Mouse (Mus musculus): Measurements from ENCODE around the gene Plekho2. TPM values are rescaled to one million over a fixed set of nuclear protein-coding genes. Genes with fewer than 3 reads are reported as not detected.

Gene Plekho2
- polyA plus RNA-seq, 1 experiment: 67.0 TPM

DNA sequence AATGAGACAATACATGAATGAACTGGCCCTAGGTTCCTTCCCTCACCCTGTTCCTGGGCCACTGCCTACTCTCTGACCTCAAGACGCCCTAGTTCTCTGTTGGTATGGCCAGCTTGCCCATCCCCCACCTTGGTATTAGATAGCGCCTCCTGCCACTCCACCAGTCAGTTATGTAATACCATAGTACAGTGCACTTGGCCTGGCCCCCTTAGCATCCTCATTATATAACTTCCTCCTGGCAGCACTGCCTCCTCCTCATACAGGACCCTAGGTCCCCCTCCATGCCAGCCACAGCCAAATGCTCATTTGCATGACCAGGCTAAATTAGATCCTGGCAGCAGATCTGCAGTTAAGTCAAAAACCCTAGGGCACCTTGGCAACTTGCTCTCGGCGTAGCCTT is 18.8 kb downstream of the Plekho2 start:
- Histone ChIP-seq H3K4me1 (ENCODE audit: control insufficient read depth, insufficient read depth, low read length) (no peaks in the 10 kb centered on the region; the same call in none of the 2 replicates), H3K4me3 (ENCODE audit: control insufficient read depth, low read depth, low read length) (peak overlapping the region; percentile 64), H3K36me3 (ENCODE audit: control insufficient read depth, insufficient read depth, low read length) (no peaks in the 10 kb centered on the region), H3K27ac (ENCODE audit: control insufficient read depth, insufficient read depth, low read depth, low read length) (no peak overlapping the region), H3K27me3 (ENCODE audit: control insufficient read depth, insufficient read depth, low read length) (no peaks in the 10 kb centered on the region)
- TF ChIP-seq CTCF (IDR thresholded peaks at IDR 0.05; ENCODE audit: control insufficient read depth, insufficient read depth, insufficient replicate concordance, low read depth, low read length) (no peak), POLR2A (IDR thresholded peaks at IDR 0.05; ENCODE audit: control insufficient read depth, low read depth, low read length) (no peak)

DNA sequence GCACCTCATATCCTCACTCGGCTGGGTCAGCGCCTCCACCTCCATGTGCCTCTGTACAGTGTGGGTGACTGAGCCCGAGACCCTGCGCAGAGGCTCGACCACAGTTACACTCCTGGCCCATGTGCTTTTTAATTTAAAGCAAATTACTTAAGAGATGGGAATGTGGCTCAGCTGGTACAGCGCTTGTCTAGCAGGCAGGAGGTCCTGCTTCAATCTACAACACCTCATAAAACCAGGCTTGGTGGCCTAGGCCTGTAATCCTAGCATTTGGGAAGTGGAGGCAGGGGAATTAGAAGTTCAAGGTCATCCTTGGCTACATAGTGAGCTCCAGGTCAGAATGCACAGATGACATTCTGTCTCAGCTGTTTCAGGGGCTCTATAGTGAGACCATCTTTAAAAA is 21.0 kb downstream of the Plekho2 start:
- H3K27me3 ChIP-seq (ENCODE audit: control insufficient read depth, insufficient read depth, low read length): no peaks in the 10 kb centered on the region
- peaks cover 2% of the 10 kb centered on the region for H3K4me1 ChIP-seq (ENCODE audit: control insufficient read depth, insufficient read depth, low read length)
- H3K36me3 ChIP-seq (ENCODE audit: control insufficient read depth, insufficient read depth, low read length): no peaks in the 10 kb centered on the region
- no peak overlapping the region; the same call in 1 of the 2 replicates for H3K27ac ChIP-seq (ENCODE audit: control insufficient read depth, insufficient read depth, low read depth, low read length)
- no peak for TF ChIP-seq CTCF (IDR thresholded peaks at IDR 0.05; ENCODE audit: control insufficient read depth, insufficient read depth, insufficient replicate concordance, low read depth, low read length)
- H3K4me3 ChIP-seq (ENCODE audit: control insufficient read depth, low read depth, low read length): no peak overlapping the region

DNA sequence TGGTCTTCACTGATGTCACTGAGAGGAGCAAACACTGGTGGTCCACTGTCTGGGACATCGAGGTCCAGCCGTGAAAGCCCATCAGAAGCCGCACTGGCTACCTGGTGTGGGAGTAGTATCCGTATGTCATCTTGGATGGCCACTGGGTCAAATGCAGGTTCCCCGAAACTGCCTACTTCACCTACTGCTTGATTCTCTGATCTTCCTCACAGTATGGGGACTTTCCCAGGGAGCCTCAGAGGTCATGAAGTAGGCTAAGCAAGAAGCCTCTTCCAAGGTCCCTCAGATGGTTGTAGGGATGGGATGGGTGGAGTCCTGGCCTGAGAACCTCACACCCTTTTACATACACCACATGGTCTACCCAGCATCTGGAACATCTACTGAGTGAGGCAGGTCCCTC is 22.9 kb downstream of the Plekho2 start:
- H3K4me1 ChIP-seq (ENCODE audit: control insufficient read depth, insufficient read depth, low read length): peaks cover 2% of the 10 kb centered on the region
- no peak overlapping the region for H3K4me3 ChIP-seq (ENCODE audit: control insufficient read depth, low read depth, low read length)
- H3K27ac ChIP-seq (ENCODE audit: control insufficient read depth, insufficient read depth, low read depth, low read length): no peak overlapping the region; the same call in 1 of the 2 replicates
- H3K36me3 ChIP-seq (ENCODE audit: control insufficient read depth, insufficient read depth, low read length): no peaks in the 10 kb centered on the region
- H3K27me3 ChIP-seq (ENCODE audit: control insufficient read depth, insufficient read depth, low read length): no peaks in the 10 kb centered on the region
- TF ChIP-seq CTCF (IDR thresholded peaks at IDR 0.05; ENCODE audit: control insufficient read depth, insufficient read depth, insufficient replicate concordance, low read depth, low read length): no peak
- no peak for TF ChIP-seq POLR2A (IDR thresholded peaks at IDR 0.05; ENCODE audit: control insufficient read depth, low read depth, low read length)

DNA sequence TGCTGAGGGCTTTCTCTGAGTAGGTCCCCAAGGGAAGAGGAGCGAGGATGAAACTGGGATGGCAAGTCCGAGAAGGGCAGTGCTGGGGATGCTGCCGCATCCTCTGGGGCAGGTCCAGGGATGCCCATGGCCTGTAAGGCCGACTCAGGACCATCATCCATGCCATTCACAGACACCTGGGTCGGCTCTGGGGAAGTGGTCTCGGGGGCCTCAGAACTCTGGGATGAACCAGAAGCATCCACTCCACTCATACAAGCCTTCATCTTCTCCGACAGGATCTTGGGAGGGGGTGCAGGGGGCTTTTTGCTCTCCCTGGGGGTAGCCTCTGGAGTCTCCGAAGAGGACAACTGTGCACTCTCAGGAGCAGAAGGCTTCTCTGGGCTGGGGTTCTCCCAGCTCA is 23.5 kb downstream of the Plekho2 start:
- H3K27ac ChIP-seq (ENCODE audit: control insufficient read depth, insufficient read depth, low read depth, low read length): no peak overlapping the region
- no peak for TF ChIP-seq POLR2A (IDR thresholded peaks at IDR 0.05; ENCODE audit: control insufficient read depth, low read depth, low read length)
- no peak for TF ChIP-seq CTCF (IDR thresholded peaks at IDR 0.05; ENCODE audit: control insufficient read depth, insufficient read depth, insufficient replicate concordance, low read depth, low read length)
- H3K27me3 ChIP-seq (ENCODE audit: control insufficient read depth, insufficient read depth, low read length): no peaks in the 10 kb centered on the region
- no peak overlapping the region for H3K4me3 ChIP-seq (ENCODE audit: control insufficient read depth, low read depth, low read length)
- no peaks in the 10 kb centered on the region for H3K36me3 ChIP-seq (ENCODE audit: control insufficient read depth, insufficient read depth, low read length)
- H3K4me1 ChIP-seq (ENCODE audit: control insufficient read depth, insufficient read depth, low read length): peaks cover 2% of the 10 kb centered on the region

DNA sequence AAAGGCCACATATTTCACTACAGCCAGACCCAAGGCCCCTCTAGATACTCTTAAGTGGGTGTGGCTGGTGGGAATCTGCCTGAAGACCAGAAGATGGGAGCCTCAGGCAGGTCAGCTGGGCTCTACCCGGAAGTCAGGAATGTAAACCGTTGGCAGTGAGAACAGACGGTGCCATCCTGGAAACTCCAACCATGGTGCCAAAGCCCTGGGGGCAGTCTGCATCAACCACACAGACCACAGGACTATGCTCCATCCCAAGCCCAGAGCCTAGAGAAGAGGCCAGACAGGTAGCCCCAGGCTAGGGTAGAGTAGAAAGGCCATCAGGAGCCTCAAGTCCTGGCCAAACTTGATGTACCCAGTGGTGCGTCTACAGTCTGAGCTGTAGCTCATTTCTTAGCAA is 24.2 kb downstream of the Plekho2 start:
- no peak overlapping the region for H3K27ac ChIP-seq (ENCODE audit: control insufficient read depth, insufficient read depth, low read depth, low read length)
- TF ChIP-seq POLR2A (IDR thresholded peaks at IDR 0.05; ENCODE audit: control insufficient read depth, low read depth, low read length): no peak
- no peak for TF ChIP-seq CTCF (IDR thresholded peaks at IDR 0.05; ENCODE audit: control insufficient read depth, insufficient read depth, insufficient replicate concordance, low read depth, low read length)
- H3K4me3 ChIP-seq (ENCODE audit: control insufficient read depth, low read depth, low read length): no peak overlapping the region
- H3K36me3 ChIP-seq (ENCODE audit: control insufficient read depth, insufficient read depth, low read length): no peaks in the 10 kb centered on the region
- no peaks in the 10 kb centered on the region for H3K27me3 ChIP-seq (ENCODE audit: control insufficient read depth, insufficient read depth, low read length)
- peaks cover 2% of the 10 kb centered on the region for H3K4me1 ChIP-seq (ENCODE audit: control insufficient read depth, insufficient read depth, low read length)

DNA sequence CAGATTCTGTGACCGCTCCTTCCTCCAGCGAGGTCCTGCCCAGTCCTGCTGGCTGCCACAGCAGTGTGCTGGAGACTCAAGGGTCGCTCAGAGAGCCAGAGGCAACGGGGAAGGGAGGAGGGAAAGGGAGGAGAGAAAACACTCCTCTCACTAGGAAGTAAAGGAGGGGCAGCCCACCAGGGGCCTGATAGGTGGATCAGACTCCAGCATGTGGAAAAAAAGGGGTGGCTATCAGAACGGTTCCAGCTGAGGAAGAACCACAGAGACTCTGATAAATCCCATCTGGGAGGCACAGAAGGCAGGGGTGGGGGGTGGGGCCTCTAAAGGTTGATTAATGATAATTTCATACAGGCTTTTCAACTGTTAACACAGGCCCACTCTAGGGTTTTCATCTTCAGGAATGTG is 24.8 kb downstream of the Plekho2 start:
- Histone ChIP-seq H3K4me1 (ENCODE audit: control insufficient read depth, insufficient read depth, low read length) (peaks cover 4% of the 10 kb centered on the region), H3K4me3 (ENCODE audit: control insufficient read depth, low read depth, low read length) (no peak overlapping the region), H3K27ac (ENCODE audit: control insufficient read depth, insufficient read depth, low read depth, low read length) (no peak overlapping the region), H3K36me3 (ENCODE audit: control insufficient read depth, insufficient read depth, low read length) (no peaks in the 10 kb centered on the region), H3K27me3 (ENCODE audit: control insufficient read depth, insufficient read depth, low read length) (no peaks in the 10 kb centered on the region)
- TF ChIP-seq CTCF (IDR thresholded peaks at IDR 0.05; ENCODE audit: control insufficient read depth, insufficient read depth, insufficient replicate concordance, low read depth, low read length): no peak
- no peak for TF ChIP-seq POLR2A (IDR thresholded peaks at IDR 0.05; ENCODE audit: control insufficient read depth, low read depth, low read length)

DNA sequence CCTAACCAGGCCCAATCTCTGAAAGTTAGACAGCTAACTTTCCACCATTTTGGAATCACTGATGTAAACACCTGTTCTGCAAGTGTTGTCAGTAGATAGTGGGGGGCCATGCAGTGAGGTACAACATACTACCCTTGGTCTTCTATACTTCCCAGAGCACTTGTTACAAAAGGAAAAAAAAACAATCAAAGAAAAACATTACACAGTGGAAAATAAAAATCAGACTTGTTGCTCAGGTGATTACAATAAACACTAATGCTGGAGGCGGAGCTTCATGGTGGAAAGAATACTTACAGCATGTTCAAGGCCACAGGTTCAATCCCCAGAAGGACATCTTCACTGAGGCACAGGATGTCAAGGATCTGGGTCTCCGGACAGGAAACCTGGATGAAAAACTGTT is 27.1 kb downstream of the Plekho2 start:
- H3K4me1 ChIP-seq (ENCODE audit: control insufficient read depth, insufficient read depth, low read length): peaks cover 6% of the 10 kb centered on the region
- no peak for TF ChIP-seq POLR2A (IDR thresholded peaks at IDR 0.05; ENCODE audit: control insufficient read depth, low read depth, low read length)
- H3K27me3 ChIP-seq (ENCODE audit: control insufficient read depth, insufficient read depth, low read length): no peaks in the 10 kb centered on the region
- H3K27ac ChIP-seq (ENCODE audit: control insufficient read depth, insufficient read depth, low read depth, low read length): no peak overlapping the region
- no peaks in the 10 kb centered on the region for H3K36me3 ChIP-seq (ENCODE audit: control insufficient read depth, insufficient read depth, low read length)
- H3K4me3 ChIP-seq (ENCODE audit: control insufficient read depth, low read depth, low read length): no peak overlapping the region

DNA sequence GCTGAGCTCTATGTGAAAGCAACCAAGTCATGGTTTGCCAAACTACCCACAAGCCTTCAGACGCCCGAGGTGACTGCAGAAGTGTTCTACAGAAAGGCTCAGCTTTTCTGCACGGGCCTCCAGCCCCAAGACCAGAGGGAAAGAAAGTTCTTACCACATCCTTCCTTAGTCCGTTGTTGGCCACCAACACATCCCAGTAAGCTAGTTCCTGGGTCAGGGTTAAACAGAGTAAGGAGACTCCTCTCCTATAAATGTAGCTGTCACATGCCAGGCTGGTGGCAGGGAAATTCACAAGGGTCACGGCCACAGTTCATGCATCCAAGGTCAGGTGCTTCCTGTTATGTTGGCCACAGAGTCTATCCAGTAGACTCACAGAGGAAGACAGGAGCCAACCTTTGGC is 27.7 kb downstream of the Plekho2 start:
- no peak overlapping the region for H3K4me3 ChIP-seq (ENCODE audit: control insufficient read depth, low read depth, low read length)
- H3K27me3 ChIP-seq (ENCODE audit: control insufficient read depth, insufficient read depth, low read length): no peaks in the 10 kb centered on the region
- H3K27ac ChIP-seq (ENCODE audit: control insufficient read depth, insufficient read depth, low read depth, low read length): no peak overlapping the region
- peaks cover 9% of the 10 kb centered on the region for H3K4me1 ChIP-seq (ENCODE audit: control insufficient read depth, insufficient read depth, low read length)
- no peaks in the 10 kb centered on the region for H3K36me3 ChIP-seq (ENCODE audit: control insufficient read depth, insufficient read depth, low read length)
- TF ChIP-seq CTCF (IDR thresholded peaks at IDR 0.05; ENCODE audit: control insufficient read depth, insufficient read depth, insufficient replicate concordance, low read depth, low read length): no peak
- no peak for TF ChIP-seq POLR2A (IDR thresholded peaks at IDR 0.05; ENCODE audit: control insufficient read depth, low read depth, low read length)

Data from testis, adult 2 months (tissue).